Mouse (Mus musculus): ENCODE data around the gene Senp8.
"Not testable (repeated sequence)": the region's sequence is repeated elsewhere in the genome, so short reads cannot be mapped to it uniquely, and the experiment has no call there.

Senp8 gene
- long read RNA-seq, experiment 1, partial matches to known transcripts, result 0 of 1 reads
- long read RNA-seq, experiment 1, other reads (novel, unspliced or antisense), result 0 of 1 reads
- long read RNA-seq, experiment 2, partial matches to known transcripts, result 0 of 3 reads
- long read RNA-seq, experiment 2, other reads (novel, unspliced or antisense), result 1 of 3 reads

DNA sequence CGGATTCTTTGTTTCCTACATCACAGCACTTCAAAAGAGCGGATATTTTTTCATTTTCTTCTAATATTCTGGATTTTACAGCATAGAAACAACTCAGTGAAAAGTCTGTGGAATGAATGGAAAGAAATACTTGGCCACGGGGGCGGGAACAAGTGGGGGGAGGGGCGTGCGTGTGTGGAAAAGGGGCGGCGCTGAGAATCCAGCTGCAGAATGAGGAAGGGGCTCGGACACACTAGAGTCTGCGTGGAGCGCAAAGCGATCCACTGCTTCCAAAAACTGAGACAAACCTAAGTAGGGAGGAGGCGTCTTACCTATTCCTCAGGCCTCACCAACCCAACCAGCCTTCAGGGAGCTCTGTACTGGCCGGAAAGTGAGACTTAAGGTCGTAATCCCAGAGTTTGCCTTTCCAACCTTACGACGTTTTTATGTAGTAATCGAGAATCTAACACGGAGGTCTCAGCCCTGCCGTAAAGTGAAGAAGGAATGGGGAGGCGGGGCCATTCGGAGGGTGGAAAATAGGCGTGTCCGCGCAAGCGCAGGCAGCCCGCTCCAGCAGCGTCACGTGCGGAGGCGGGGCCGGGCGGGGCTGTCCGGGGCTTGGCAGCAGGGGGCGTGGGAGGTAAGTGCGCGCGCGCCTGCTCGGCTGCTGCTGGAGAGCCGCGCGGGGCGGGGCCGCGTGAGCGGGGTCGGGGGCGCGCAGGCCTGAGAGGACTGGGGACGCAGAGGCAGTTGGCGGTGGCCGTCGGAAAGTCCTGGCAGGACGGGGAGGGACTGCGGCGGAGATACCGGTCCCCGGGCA lies at the start of gene Senp8, which contains the start of gene Myo9a:
TSS of gene Senp8 (minus strand) at position 444 of the 799 bp plus-strand sequence.
TSS of gene Myo9a (plus strand) at position 630 of the 799 bp plus-strand sequence.
- intact Hi-C loops (cut with DNase I), result no loop called here

GRCm38 (mm10) chr9:59766966-59767461 lies 16.5 kb upstream of the Senp8 start:
- intact Hi-C loops (cut with DNase I), result not testable (repeated sequence)

GRCm38 (mm10) chr9:59760515-59760914 lies 10.0 kb upstream of the Senp8 start:
- intact Hi-C loops (cut with DNase I), result loop anchor here (5.0 kb wide), 1 partner anchor 38 kb away; no protein-coding TSS in a partner anchor

DNA sequence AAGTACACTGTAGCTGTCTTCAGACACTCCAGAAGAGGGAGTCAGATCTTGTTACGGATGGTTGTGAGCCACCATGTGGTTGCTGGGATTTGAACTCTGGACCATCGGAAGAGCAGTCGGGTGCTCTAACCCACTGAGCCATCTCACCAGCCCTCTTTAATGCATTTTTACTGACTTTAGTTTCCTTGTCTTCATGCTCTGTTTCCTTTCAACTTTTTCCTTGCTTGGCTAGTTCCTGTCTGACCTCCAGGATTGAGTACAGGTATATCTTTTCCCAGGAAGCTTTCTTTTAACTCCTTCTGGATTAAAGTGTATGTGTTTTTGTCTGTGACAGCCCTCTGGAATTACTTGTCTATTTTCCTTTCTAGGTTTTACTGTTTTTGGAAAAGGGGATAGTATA lies 6.5 kb upstream of the Senp8 start:
- intact Hi-C loops (cut with DNase I), result not testable (repeated sequence)

DNA sequence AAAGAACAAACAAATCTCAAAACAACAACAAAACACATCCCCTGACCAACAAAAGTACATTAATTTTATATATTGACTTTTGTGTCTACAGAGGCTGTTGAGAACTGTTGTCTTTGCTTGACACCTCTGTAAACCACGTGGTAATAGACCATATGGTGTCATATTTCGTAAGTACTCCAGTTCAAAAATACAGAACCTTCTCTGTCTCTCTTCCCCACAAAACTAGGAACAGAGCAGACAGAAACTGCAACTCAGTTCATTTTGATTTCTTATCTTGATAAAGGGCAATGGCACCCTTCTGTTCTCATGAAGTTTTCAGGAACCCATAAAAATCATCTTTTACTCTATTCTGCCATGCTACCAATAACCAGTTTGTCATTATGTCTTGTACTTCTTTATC lies 4.7 kb upstream of the Senp8 start:
- intact Hi-C loops (cut with DNase I), result no loop called here

GRCm38 (mm10) chr9:59751966-59752365 lies 1.5 kb upstream of the Senp8 start:
- intact Hi-C loops (cut with DNase I), result no loop called here

DNA sequence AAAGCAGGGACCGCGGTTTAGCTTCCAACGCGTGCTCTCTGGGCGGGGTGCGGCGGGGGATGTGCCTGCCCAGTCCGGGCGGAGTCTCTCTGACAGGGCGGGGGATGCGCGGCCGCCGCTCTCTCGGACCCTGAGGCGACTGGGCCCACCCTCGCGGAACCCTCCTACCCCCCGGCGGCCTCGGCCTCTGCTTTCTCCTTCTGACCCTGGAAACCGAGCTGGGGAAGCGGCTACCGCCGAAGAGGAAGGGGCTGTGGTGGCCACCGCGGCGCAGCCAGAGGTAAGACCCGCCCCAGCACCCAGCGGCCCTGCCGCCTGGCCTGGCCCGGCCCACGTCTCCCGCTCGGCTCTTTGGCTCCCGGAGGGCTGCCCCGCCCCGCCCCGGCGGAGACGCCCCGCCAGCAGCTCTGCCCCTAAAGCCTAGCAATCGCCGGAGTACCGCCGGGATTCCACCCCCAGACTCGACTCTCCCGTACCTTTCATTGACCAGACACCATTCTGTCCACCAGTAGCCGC lies 614 bp upstream of the Senp8 start:
- intact Hi-C loops (cut with DNase I), result no loop called here

GRCm38 (mm10) chr9:59749581-59750265 lies 787 bp downstream of the Senp8 start:
- intact Hi-C loops (cut with DNase I), result no loop called here

DNA sequence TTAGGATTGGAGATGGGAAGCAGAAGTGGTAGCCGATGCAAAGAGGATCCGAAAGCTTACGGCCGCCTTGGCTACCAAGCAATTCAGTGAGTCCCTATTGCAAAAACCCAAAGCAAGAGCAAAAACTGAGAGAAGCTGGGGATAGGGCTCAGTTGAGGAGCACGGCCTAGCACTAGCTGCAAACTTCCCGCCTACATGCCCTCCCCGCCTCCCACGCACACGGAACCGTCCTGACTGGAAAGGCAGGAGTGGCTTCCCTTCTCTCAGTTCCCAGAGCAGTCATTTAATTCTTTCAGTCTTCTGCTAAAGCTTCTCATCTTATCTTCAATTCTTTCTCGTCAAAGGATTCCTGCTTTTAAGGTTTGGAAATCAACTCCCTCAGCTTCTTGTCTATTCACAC lies 1.5 kb downstream of the Senp8 start:
- intact Hi-C loops (cut with DNase I), result no loop called here

GRCm38 (mm10) chr9:59748387-59748786 lies 2.1 kb downstream of the Senp8 start:
- intact Hi-C loops (cut with DNase I), result no loop called here

GRCm38 (mm10) chr9:59743903-59744302 lies 6.6 kb downstream of the Senp8 start:
- intact Hi-C loops (cut with DNase I), result no loop called here

DNA sequence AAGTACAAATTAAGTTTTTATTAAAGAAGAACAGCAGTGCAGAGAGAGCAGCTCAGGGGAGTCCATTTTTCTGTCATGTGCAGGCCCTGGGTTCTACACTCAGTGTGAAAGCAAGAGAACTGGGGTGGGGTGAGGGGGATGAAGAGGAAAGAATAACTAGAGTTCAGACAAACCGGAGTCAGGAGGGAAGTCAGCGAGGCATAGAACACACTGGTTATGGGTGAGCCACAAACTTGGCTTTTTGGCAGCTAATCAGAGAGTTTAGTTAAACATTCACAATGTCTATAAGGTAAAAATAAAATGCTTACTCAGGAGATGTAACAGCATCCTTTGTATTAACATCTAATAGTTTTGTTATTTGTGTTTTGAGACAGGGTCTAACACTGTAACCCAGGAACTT lies 9.9 kb downstream of the Senp8 start:
- intact Hi-C loops (cut with DNase I), result no loop called here

DNA sequence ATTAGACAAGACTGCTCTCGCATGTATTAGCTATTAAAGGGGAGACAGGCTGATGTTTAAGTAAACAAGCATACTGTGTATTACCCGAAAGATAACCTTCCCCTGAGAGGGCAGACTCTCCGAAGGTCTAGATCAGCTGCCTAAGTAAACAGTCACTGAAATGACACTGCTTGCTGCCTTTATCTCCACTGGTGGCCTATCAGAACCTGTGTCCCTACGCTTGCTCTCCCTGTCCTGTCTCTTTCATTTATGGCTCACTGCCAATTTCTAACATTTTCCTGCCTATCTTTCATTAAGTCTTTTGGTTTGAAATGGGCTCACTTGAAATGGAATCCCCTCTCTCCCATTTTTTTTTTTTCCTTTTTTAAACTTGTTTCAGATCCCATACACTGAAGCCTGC lies 15.1 kb downstream of the Senp8 start:
- intact Hi-C loops (cut with DNase I), result no loop called here

DNA sequence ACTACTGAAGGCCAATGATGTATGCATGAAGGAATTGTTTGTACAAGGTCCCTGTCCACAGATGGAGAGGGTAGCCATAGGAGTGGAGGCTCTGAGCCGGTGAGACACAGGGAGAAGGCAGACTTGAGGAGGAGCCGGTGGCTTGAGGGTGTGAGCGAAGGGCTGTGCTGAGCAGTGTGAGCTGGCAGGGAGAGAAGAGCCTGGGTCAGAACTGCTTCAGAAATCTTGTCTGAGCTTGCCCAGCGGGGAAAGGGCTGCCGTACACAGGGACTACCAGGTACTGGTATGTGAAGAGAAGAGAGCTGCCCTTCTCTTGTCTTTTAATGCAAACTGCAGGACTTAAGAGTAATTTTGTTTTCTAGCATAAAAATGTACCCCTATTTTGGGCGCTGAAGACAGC lies 17.4 kb downstream of the Senp8 start:
- intact Hi-C loops (cut with DNase I), result no loop called here

DNA sequence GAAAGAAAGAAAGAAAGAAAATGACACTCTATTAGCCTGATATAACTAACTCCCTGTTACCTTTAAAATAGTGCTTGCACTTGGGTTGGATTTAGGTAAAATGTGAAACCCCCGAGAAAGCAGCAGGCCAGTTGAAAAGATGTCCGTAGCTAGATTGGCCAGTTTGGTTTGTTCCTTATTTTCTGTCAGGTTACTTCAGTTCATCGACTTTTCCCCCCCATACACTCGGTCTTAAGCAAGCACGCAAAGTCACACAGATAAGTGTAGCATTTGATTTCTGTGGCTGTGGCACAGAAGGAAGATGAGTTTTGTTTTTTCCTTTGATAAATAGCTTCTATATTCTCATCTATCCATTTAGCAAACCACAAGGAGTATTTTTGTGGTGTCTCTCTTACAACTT lies 19.4 kb downstream of the Senp8 start:
- intact Hi-C loops (cut with DNase I), result no loop called here

DNA sequence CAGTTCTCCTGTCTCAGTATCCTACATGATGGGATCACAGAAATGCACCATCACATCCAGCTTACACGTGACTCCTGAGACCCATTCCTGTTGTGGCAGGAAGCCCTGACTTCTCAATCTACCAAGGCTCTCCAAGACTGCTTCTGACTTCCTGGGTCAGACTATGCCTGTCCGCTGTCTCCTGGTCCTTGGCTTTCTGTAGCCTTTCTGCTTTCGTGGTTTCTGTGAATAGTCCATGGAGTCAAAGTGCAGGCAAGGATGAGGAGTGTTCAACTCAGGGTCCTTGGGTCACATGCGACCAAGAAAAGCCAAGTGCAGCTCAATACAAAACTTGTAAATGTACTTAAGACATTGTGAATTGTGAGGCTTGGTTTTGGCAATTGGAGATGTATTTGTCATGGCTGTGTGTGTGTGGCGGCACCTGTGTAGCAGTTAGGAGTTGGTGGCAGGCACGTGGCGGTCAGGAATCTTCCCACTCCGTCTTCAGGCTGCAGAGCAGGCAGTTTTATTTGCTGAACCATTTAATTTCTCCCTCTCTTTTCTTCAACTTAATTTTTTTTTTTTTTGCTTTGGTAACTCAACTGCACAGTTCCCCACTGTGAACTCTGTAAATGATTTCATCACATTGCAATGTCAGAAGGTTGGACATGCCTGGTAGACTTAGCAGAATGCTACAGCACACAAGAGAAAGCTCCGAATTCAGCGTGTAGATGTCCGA lies 22.8 kb downstream of the Senp8 start:
- intact Hi-C loops (cut with DNase I), result loop anchor here (10.0 kb wide), 1 partner anchor 507 kb away; no protein-coding TSS in a partner anchor

DNA sequence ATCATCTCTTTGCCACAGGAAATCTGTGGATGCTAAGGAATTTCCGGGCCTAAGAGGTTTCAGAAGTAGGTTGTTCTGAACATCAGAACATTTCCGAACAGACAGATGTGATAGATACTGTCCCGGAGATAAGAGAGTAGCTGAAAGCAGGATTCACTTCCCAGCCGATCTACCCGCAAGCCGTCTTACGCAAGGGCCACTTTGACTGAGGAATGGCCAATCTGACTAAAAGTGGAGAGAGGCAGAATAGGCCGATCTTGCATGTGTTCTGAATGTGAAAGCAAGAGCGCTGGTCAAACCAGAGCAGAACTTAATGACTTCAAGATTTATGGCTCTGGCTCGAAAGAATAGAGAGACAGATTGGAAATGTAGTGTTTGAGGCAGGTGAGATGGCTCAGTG lies 25.0 kb downstream of the Senp8 start:
- intact Hi-C loops (cut with DNase I), result loop anchor here (10.0 kb wide), 1 partner anchor 509 kb away; no protein-coding TSS in a partner anchor

DNA sequence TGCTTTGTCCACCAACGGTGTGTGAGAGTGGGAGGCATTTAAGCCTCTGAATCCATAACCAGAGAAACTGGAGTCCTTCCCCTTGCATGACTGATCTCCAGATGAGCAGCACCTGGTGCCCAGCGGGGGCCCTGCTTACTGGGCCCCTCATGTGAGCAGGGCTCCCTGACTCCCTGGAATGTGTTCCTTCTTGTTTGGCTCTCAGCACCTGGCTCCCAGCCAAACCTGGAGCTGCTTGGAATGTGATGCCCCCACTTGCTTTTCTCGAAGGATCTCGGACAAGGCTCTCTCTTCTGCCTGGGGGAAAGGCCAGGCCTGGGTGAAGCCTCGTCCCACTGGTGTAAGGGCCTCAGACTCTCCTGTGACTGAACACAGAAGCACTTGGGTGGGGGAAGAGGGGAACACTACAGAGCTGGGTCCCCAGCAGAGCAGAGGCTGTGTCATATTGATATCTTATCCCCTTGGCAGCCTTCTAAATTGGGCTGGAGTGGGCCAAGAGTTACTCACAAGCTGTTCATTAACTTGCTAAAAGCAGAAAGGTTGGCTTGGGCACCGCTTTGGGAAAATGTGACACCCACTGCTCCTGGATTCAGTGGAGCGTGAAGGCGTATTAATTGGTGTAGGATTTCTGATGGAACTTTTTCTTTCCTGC lies 26.6 kb downstream of the Senp8 start:
- intact Hi-C loops (cut with DNase I), result loop anchor here (5.0 to 10.0 kb wide), 2 partner anchors 38 to 511 kb away; no protein-coding TSS in a partner anchor

DNA sequence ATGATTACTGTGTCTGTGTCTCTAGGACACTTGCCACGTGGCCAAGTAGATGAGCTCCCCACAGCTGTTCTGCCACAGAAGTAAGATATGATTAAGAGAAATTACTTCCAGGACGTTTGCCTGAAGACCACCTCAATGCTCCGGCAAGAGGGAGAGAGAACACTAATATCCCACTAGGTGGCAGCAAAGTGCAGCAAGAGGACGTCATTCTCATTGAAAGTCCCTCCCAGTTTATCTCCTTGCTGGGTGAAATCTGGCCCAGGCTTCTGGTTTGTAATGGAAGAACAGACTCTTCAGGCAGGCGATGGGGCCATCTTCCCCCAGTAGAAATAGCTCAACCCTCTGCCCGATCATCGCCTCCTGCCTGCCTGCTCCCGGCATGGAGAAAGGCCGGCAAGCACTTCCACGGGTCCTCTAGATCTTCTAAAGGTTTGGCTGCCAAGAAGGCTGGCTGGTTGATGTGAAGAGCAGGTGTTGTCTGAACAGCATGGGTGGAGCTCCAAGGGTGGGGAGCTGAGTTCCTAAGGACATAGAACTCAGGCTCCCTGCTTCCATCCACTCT lies 27.3 kb downstream of the Senp8 start:
- intact Hi-C loops (cut with DNase I), result loop anchor here (5.0 to 10.0 kb wide), 2 partner anchors 39 to 512 kb away; no protein-coding TSS in a partner anchor

DNA sequence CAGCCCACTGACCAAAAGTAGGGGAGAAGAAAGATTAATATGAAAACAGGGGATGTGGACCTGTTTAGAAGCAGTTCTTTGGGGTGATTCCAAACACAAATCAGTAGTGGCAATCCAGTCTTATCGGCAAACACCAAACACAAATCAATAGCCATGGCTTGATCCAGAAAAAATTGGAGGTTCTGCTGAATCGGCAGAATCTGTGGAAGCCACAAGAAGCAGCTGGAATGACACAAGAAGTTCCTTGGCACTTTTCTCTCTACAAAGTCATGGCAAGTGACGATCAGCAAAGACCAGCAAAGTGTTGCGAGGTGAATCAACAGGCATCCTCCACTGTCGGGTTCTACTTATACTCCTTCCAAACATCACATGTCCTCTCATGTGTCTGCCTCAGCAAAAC lies 29.4 kb downstream of the Senp8 start:
- intact Hi-C loops (cut with DNase I), result loop anchor here (5.0 to 10.0 kb wide), 2 partner anchors 41 to 514 kb away; no protein-coding TSS in a partner anchor
